Mouse (Mus musculus): Measurements from ENCODE around the gene Kpna6.

GRCm38 (mm10) chr4:129702454-129702853 is 29.9 kb upstream of the Kpna6 start:
- TF ChIP-seq HCFC1 (IDR thresholded peaks at IDR 0.05; ENCODE audit: low read depth, low read length) (no peak), POLR2A (IDR thresholded peaks at IDR 0.05; ENCODE audit: control insufficient read depth in 1 of 2, insufficient read depth in 1 of 2, low read depth in 1 of 2, low read length in 2 of 2, poor library complexity in 1 of 2) (no peak), MEF2A (IDR thresholded peaks at IDR 0.05; ENCODE audit: extremely low read depth, insufficient replicate concordance, low read depth, low read length, poor library complexity, severe bottlenecking) (no peak), CTCF (IDR thresholded peaks at IDR 0.05 in 2 of 3, conservative IDR thresholded peaks at IDR 0.05 in 1 of 3; ENCODE audit: control insufficient read depth in 1 of 3, insufficient read depth in 1 of 3, low read depth in 2 of 3, low read length in 3 of 3, poor library complexity in 1 of 3, severe bottlenecking in 1 of 3) (no peak), USF2 (IDR thresholded peaks at IDR 0.05; ENCODE audit: borderline replicate concordance in 1 of 2, insufficient read depth in 1 of 2, low read depth in 1 of 2, low read length in 2 of 2) (no peak), SIN3A (IDR thresholded peaks at IDR 0.05; ENCODE audit: low read length) (no peak), TBP (IDR thresholded peaks at IDR 0.05; ENCODE audit: low read depth, low read length) (no peak), MAX (IDR thresholded peaks at IDR 0.05; ENCODE audit: low read length) (no peak), JUND (IDR thresholded peaks at IDR 0.05; ENCODE audit: low read depth, low read length) (no peak), CHD1 (IDR thresholded peaks at IDR 0.05; ENCODE audit: low read depth, low read length) (no peak), KAT2A (conservative IDR thresholded peaks at IDR 0.05; ENCODE audit: low read depth, low read length) (no peak), MXI1 (IDR thresholded peaks at IDR 0.05; ENCODE audit: low read depth, low read length) (no peak), ZMIZ1 (IDR thresholded peaks at IDR 0.05; ENCODE audit: low read depth, low read length) (no peak)

Measured in MEL (cell line).